Mouse (Mus musculus) ES-E14 (cell line): ENCODE results near the gene Acvr1b.

Experiments
- CHD2 ChIP-seq: IDR thresholded peaks from 2 replicates; pipeline ENCODE4 v1.6.1; 2014; ENCODE audit warnings: mild to moderate bottlenecking, low read depth, low read length, inconsistent platforms
- HCFC1 ChIP-seq: IDR thresholded peaks from 2 replicates; pipeline ENCODE4 v1.6.1; 2012; ENCODE audit warnings: low read length, inconsistent platforms, borderline replicate concordance; ENCODE audit not compliant: insufficient read depth
- MAFK ChIP-seq: IDR thresholded peaks from 2 replicates; pipeline ENCODE4 v1.6.1; 2014; ENCODE audit warnings: mild to moderate bottlenecking, low read depth, low read length, inconsistent platforms; ENCODE audit not compliant: insufficient read depth
- ZC3H11A ChIP-seq: IDR thresholded peaks from 2 replicates; pipeline ENCODE4 v1.6.1; 2012; ENCODE audit warnings: low read depth, mild to moderate bottlenecking, inconsistent platforms, low read length, borderline replicate concordance
- ZNF384 ChIP-seq: IDR thresholded peaks from 2 replicates; pipeline ENCODE4 v1.6.1; 2012; ENCODE audit warnings: low read depth, low read length, inconsistent platforms

GRCm38 (mm10) chr15:101230503-101230902 lies 56.6 kb downstream of the Acvr1b start:
- TF ChIP-seq ZC3H11A (no peak), MAFK (no peak), HCFC1 (no peak), CHD2 (no peak), ZNF384 (no peak)
